Comparison of ENCODE assay signal across 16 mouse cellular contexts in genomic region chr11:24138600-24139375, GRCm38 (mm10).
"Had no signal": no experiment of that assay in that cellular context is flagged by ENCODE, and none has a peak within 500 bp of the region (broad histone marks: within the 10 kb centered on the region; RNA-seq: fewer than 3 reads in every experiment).

No protein-coding gene starts in this region.

- H3K27me3 ChIP-seq: limb, embryonic 13.5 days; neural tube, embryonic 15.5 days had no signal

- H3K36me3 ChIP-seq: neural tube, embryonic 15.5 days had no signal

- H3K4me3 ChIP-seq: limb, embryonic 13.5 days; midbrain, embryonic 10.5 days; myocyte; neural tube, embryonic 15.5 days had no signal

- H3K9me3 ChIP-seq: limb, embryonic 13.5 days; neural tube, embryonic 15.5 days had no signal

- DNase-seq: kidney, adult 18-20 months; kidney, postnatal 10 days; layer of hippocampus, adult 9-11 months; layer of hippocampus, postnatal 36 days; left cerebral cortex, postnatal 4 days; midbrain, embryonic 14.5 days; right cerebral cortex, adult 18-20 months; right cerebral cortex, postnatal 25 days; thymus, postnatal 4 days had no signal

- H3K9ac ChIP-seq: limb, embryonic 13.5 days; liver, embryonic 14.5 days; neural tube, embryonic 15.5 days had no signal

- H3K4me2 ChIP-seq: limb, embryonic 13.5 days; neural tube, embryonic 15.5 days had no signal

- ATAC-seq: hindbrain, postnatal 0 days had no signal

- H3K27ac ChIP-seq: hindbrain, postnatal 0 days; limb, embryonic 13.5 days; midbrain, embryonic 10.5 days; neural tube, embryonic 15.5 days; stomach, postnatal 0 days had no signal
